Mouse (Mus musculus): Measurements from ENCODE around the gene Tbc1d21.

Tbc1d21 gene

GRCm38 (mm10) chr9:58370355-58370754 is at the start of gene Tbc1d21:
Gene Tbc1d21 (minus strand): TSS chr9:58370455.
- no peak for DNase-seq

- no peak for DNase-seq
Observed at GRCm38 (mm10) chr9:58411556-58411955, 41.3 kb upstream of the Tbc1d21 start.

GRCm38 (mm10) chr9:58410057-58410735 is 39.9 kb upstream of the Tbc1d21 start:
- DNase-seq = no peak

- DNase-seq = no peak
Observed at GRCm38 (mm10) chr9:58409247-58409646, 39.0 kb upstream of the Tbc1d21 start.

GRCm38 (mm10) chr9:58404412-58404811 is 34.2 kb upstream of the Tbc1d21 start:
- no peak for DNase-seq

- DNase-seq = no peak
Observed at GRCm38 (mm10) chr9:58401371-58402082, 31.3 kb upstream of the Tbc1d21 start.

- DNase-seq = no peak
Observed at GRCm38 (mm10) chr9:58399609-58400008, 29.4 kb upstream of the Tbc1d21 start.

- no peak for DNase-seq
Observed at GRCm38 (mm10) chr9:58394605-58395004, 24.4 kb upstream of the Tbc1d21 start.

- DNase-seq = no peak
Observed at GRCm38 (mm10) chr9:58393875-58394274, 23.6 kb upstream of the Tbc1d21 start.

GRCm38 (mm10) chr9:58388381-58388780 is 18.1 kb upstream of the Tbc1d21 start:
- no peak for DNase-seq

GRCm38 (mm10) chr9:58378878-58379277 is 8.6 kb upstream of the Tbc1d21 start:
- no peak for DNase-seq

- no peak for DNase-seq
Observed at GRCm38 (mm10) chr9:58373912-58374431, 3.7 kb upstream of the Tbc1d21 start.

- DNase-seq = no peak
Observed at GRCm38 (mm10) chr9:58371914-58372313, 1.7 kb upstream of the Tbc1d21 start.

GRCm38 (mm10) chr9:58369644-58370043 is 611 bp downstream of the Tbc1d21 start:
- DNase-seq = peak in 1 of 2 experiments; percentile 4

GRCm38 (mm10) chr9:58364325-58364724 is 5.9 kb downstream of the Tbc1d21 start:
- DNase-seq = no peak

- DNase-seq = no peak
Observed at GRCm38 (mm10) chr9:58361956-58362355, 8.3 kb downstream of the Tbc1d21 start.

- DNase-seq = no peak
Observed at GRCm38 (mm10) chr9:58361373-58361772, 8.9 kb downstream of the Tbc1d21 start.

- no peak for DNase-seq
Observed at GRCm38 (mm10) chr9:58355262-58356050, 14.8 kb downstream of the Tbc1d21 start.

GRCm38 (mm10) chr9:58354701-58355100 is 15.6 kb downstream of the Tbc1d21 start:
- no peak for DNase-seq

GRCm38 (mm10) chr9:58353224-58353623 is 17.0 kb downstream of the Tbc1d21 start:
- DNase-seq = no peak

- no peak for DNase-seq
Observed at GRCm38 (mm10) chr9:58347795-58348194, 22.5 kb downstream of the Tbc1d21 start.

- no peak for DNase-seq
Observed at GRCm38 (mm10) chr9:58346498-58346897, 23.8 kb downstream of the Tbc1d21 start.

- no peak for DNase-seq
Observed at GRCm38 (mm10) chr9:58345963-58346362, 24.3 kb downstream of the Tbc1d21 start.
